Mouse (Mus musculus) lung, embryonic 15.5 days (tissue): ENCODE measurements at regions not wholly inside any gene's neighbourhood (a gene's known extent, or its start where the extent isn't known, plus 50 kb on each side); places are given as distances from the start of the nearest gene placed in this dataset.
"Not testable (repeated sequence)": the region's sequence is repeated elsewhere in the genome, so short reads cannot be mapped to it uniquely, and the experiment has no call there.

ENCODE experiments used
- ATAC-seq: fragments of 200-750 bp; cut with Nextera tagmentation; 2 replicates; pipeline ENCODE4 v1.8.0; 2017; ENCODE audit warnings: moderate number of reproducible peaks, borderline replicate concordance; ENCODE audit not compliant: low FRiP score, low TSS enrichment; ENCODE audit errors: extremely low read depth
- H3K27ac ChIP-seq: fragments of 300-500 bp; sonication (generic); 2 replicates; pipeline ENCODE4 v1.5.1; 2015; ENCODE audit warnings: moderate library complexity, mild to moderate bottlenecking, inconsistent platforms
- H3K27me3 ChIP-seq: fragments of 300-500 bp; sonication (generic); 2 replicates; pipeline ENCODE4 v1.6.1; 2015; ENCODE audit warnings: inconsistent platforms
- H3K36me3 ChIP-seq: fragments of 300-500 bp; sonication (generic); 2 replicates; pipeline ENCODE4 v1.6.1; 2015; ENCODE audit warnings: inconsistent platforms
- H3K4me1 ChIP-seq: fragments of 300-500 bp; sonication (generic); 2 replicates; pipeline ENCODE4 v1.6.1; 2015; ENCODE audit warnings: inconsistent platforms
- H3K4me2 ChIP-seq: fragments of 300-500 bp; sonication (generic); 2 replicates; pipeline ENCODE4 v1.6.1; 2015; ENCODE audit warnings: inconsistent platforms, mild to moderate bottlenecking, moderate library complexity
- H3K4me3 ChIP-seq: fragments of 300-500 bp; sonication (generic); 2 replicates; pipeline ENCODE4 v1.5.1; 2015; ENCODE audit warnings: mild to moderate bottlenecking, inconsistent platforms
- H3K9ac ChIP-seq: fragments of 300-500 bp; sonication (generic); 2 replicates; pipeline ENCODE4 v1.6.1; 2015; ENCODE audit warnings: inconsistent platforms
- H3K9me3 ChIP-seq: fragments of 300-500 bp; sonication (generic); 2 replicates; pipeline ENCODE4 v1.6.1; 2016; ENCODE audit warnings: inconsistent platforms
- WGBS: fragments of 180-500 bp; shearing (Covaris S2); methylation state at CpG from one replicate; pipeline ENCODE4 v1.1.7; 2015; 5-methylcytosine and 5-hydroxymethylcytosine counted together

GRCm38 (mm10) chr13:75399846-75400245, 306.7 kb upstream of the Ell2 start:
- H3K36me3 ChIP-seq, H3K4me1 ChIP-seq, H3K9ac ChIP-seq, H3K27ac ChIP-seq, H3K27me3 ChIP-seq, H3K9me3 ChIP-seq, H3K4me2 ChIP-seq, H3K4me3 ChIP-seq, ATAC-seq: not testable (repeated sequence)
- 86% methylated on average over 3 of the region's 3 CpGs for WGBS

- Histone ChIP-seq H3K4me1 (no peaks in the 10 kb centered on the region), H3K4me2 (no peak overlapping the region), H3K27me3 (no peaks in the 10 kb centered on the region), H3K36me3 (no peaks in the 10 kb centered on the region), H3K9ac (no peak overlapping the region), H3K4me3 (no peak overlapping the region), H3K27ac (no peak overlapping the region), H3K9me3 (no peaks in the 10 kb centered on the region)
- 70% methylated on average over 2 of the region's 2 CpGs for WGBS
- ATAC-seq, result no peak
Measured at GRCm38 (mm10) chr13:75420726-75421125, 285.8 kb upstream of the Ell2 start.

GRCm38 (mm10) chr13:75426971-75427370, 279.6 kb upstream of the Ell2 start:
- H3K4me1 ChIP-seq, result no peaks in the 10 kb centered on the region
- H3K9ac ChIP-seq, result no peak overlapping the region
- H3K27me3 ChIP-seq, result no peaks in the 10 kb centered on the region
- H3K9me3 ChIP-seq, result no peaks in the 10 kb centered on the region
- no peak overlapping the region for H3K27ac ChIP-seq
- no peak for ATAC-seq
- H3K36me3 ChIP-seq, result no peaks in the 10 kb centered on the region
- H3K4me2 ChIP-seq, result no peak overlapping the region
- WGBS, result 71% methylated on average over 3 of the region's 3 CpGs
- no peak overlapping the region for H3K4me3 ChIP-seq

DNA sequence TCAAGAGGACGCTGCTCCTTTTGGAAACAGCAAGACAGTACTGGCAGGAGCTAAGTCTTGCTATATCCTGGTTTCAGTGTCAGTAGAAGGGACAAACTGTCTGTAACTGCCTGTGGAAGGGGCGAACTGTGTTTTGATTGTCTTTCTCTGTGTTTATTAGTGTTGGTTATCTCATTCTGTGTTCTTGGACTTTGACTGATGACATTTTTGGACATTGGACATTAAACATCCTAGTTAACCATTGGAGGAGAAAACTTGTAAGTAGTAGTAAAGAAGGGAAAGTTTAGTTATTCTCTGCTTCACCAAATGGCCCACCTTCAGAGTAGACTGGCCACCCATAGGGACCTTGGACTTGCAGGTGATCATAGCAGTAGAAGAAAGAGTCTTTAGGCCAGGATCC, 267.4 kb upstream of the Ell2 start:
- Histone ChIP-seq H3K27ac (no peak overlapping the region), H3K4me3 (no peak overlapping the region), H3K9me3 (no peaks in the 10 kb centered on the region), H3K4me1 (no peaks in the 10 kb centered on the region), H3K36me3 (no peaks in the 10 kb centered on the region), H3K9ac (no peak overlapping the region), H3K4me2 (no peak overlapping the region), H3K27me3 (no peaks in the 10 kb centered on the region)
- 34% methylated on average over 2 of the region's 2 CpGs for WGBS
- ATAC-seq, result no peak

GRCm38 (mm10) chr13:75440051-75440450, 266.5 kb upstream of the Ell2 start:
- H3K4me1 ChIP-seq, result no peaks in the 10 kb centered on the region
- 94% methylated on average over 6 of the region's 6 CpGs for WGBS
- H3K4me2 ChIP-seq, result no peak overlapping the region
- H3K27me3 ChIP-seq, result no peaks in the 10 kb centered on the region
- ATAC-seq, result no peak
- no peak overlapping the region for H3K9ac ChIP-seq
- H3K36me3 ChIP-seq, result no peaks in the 10 kb centered on the region
- no peaks in the 10 kb centered on the region for H3K9me3 ChIP-seq
- no peak overlapping the region for H3K4me3 ChIP-seq
- H3K27ac ChIP-seq, result no peak overlapping the region

DNA sequence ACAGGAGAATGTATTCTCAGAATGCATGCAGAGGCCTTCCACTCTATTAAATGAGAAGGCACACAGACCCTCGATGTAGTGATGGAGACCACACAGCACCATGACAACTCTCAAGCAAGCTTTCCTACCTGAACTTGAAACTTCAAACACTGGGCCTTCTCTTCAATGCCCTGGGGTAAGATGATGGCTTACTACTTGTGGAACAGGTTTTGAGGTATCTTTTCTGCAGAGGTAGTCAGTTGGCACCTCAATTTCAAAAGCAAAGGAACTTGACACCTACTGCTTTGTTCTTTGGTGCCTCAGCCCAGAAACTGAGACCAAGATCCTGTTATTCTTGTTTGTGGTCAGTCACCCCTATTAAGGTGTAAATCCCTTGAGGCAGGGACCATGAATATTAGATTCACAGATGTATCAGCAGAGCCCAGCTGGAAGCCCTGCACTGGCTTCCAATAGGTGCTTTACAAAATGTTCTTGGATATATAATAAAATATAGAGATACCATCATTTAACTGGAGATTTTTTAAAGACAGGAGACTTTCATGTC, 246.2 kb upstream of the Ell2 start:
- ATAC-seq, result no peak
- Histone ChIP-seq H3K4me3 (no peak overlapping the region), H3K36me3 (no peaks in the 10 kb centered on the region), H3K27ac (no peak overlapping the region), H3K4me1 (no peaks in the 10 kb centered on the region), H3K4me2 (no peak overlapping the region), H3K9ac (no peak overlapping the region), H3K27me3 (no peaks in the 10 kb centered on the region), H3K9me3 (no peaks in the 10 kb centered on the region)
- WGBS, result 39% methylated on average over 1 of the region's 1 CpGs

GRCm38 (mm10) chr13:75461273-75461672, 245.3 kb upstream of the Ell2 start:
- no peak overlapping the region for H3K4me3 ChIP-seq
- no peak overlapping the region for H3K9ac ChIP-seq
- no peak overlapping the region for H3K4me2 ChIP-seq
- no peaks in the 10 kb centered on the region for H3K9me3 ChIP-seq
- no peaks in the 10 kb centered on the region for H3K36me3 ChIP-seq
- no peak for ATAC-seq
- no peaks in the 10 kb centered on the region for H3K4me1 ChIP-seq
- no peak overlapping the region for H3K27ac ChIP-seq
- no peaks in the 10 kb centered on the region for H3K27me3 ChIP-seq
- WGBS, result 57% methylated on average over 2 of the region's 2 CpGs

DNA sequence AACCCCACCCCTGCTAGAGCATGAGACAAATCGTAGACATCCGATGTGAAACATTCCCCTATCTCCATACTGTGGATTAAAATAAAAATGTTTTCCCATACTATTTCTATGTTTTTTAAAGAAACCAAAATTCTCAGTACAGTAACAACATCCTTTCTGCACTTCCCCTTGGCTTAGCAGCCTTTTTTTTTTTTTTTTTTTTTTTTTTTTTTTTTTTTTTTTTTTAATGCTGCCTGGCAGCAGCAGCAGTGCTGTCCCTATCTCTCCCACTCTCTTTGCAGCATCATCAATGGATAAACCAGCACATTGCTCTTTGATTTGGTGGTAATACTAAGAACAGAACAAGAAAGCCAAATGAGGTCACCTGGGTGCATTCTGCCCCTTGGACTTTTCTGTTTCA, 239.3 kb upstream of the Ell2 start:
- Histone ChIP-seq H3K4me3 (no peak overlapping the region), H3K9me3 (no peaks in the 10 kb centered on the region), H3K4me1 (no peaks in the 10 kb centered on the region), H3K27me3 (no peaks in the 10 kb centered on the region), H3K36me3 (no peaks in the 10 kb centered on the region), H3K27ac (no peak overlapping the region), H3K9ac (no peak overlapping the region), H3K4me2 (no peak overlapping the region)
- 96% methylated on average over 2 of the region's 2 CpGs for WGBS
- ATAC-seq, result no peak

- Histone ChIP-seq H3K4me2 (no peak overlapping the region), H3K4me1 (no peaks in the 10 kb centered on the region), H3K27me3 (no peaks in the 10 kb centered on the region), H3K27ac (no peak overlapping the region), H3K9ac (no peak overlapping the region), H3K4me3 (no peak overlapping the region), H3K36me3 (no peaks in the 10 kb centered on the region), H3K9me3 (no peaks in the 10 kb centered on the region)
- peak; percentile 82; the same call in 1 of the 2 replicates for ATAC-seq
- WGBS, result 47% methylated on average over 1 of the region's 1 CpGs
Measured at GRCm38 (mm10) chr13:75475828-75476597, 230.5 kb upstream of the Ell2 start.

DNA sequence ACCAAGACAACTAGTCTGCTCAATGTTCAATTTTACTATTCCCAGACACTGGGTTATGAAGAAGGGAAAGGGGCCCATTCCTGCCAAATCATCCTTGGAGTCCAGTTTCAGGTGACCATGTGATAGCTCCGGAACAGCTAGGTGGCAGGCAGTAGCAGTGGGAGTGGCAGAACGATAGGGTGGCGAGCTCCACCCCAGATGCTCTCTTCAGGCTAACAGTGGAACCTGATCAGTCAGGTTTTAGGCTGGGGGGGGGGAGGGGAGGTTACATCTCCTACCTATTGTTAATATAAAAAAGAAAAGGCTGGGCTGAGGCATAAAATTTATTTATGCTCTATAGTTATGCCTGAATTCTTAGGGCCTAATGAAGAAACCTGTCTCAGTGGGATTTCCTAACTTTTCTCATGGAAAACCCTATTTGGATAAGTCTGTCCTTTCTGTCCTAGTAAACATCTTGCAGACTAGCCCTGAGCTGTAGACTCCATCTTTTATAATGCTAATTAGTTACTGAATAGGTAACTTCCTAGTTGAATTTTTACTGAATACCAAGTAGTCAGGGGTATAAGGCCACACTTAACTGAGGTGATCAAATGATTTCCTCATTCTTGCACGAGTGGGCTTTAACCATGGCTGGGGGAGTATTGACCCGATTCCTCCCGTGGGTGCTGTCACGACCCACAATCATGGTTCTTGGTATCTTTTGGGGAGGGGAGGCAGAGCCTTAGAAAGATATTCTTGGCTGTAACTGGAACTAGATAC, 223.2 kb upstream of the Ell2 start:
- H3K36me3 ChIP-seq, H3K9me3 ChIP-seq, H3K4me2 ChIP-seq, H3K4me3 ChIP-seq, H3K9ac ChIP-seq, H3K27me3 ChIP-seq, H3K27ac ChIP-seq, H3K4me1 ChIP-seq, ATAC-seq: not testable (repeated sequence)
- WGBS, result 80% methylated on average over 7 of the region's 7 CpGs

- WGBS, result 95% methylated on average over 2 of the region's 2 CpGs
- ATAC-seq, H3K27me3 ChIP-seq, H3K36me3 ChIP-seq, H3K4me1 ChIP-seq, H3K4me2 ChIP-seq, H3K4me3 ChIP-seq, H3K27ac ChIP-seq, H3K9me3 ChIP-seq, H3K9ac ChIP-seq: not testable (repeated sequence)
Measured at GRCm38 (mm10) chr13:75484252-75484651, 222.3 kb upstream of the Ell2 start.

- Histone ChIP-seq H3K9ac (no peak overlapping the region), H3K9me3 (no peaks in the 10 kb centered on the region), H3K4me1 (no peaks in the 10 kb centered on the region), H3K27me3 (no peaks in the 10 kb centered on the region), H3K4me2 (no peak overlapping the region), H3K36me3 (no peaks in the 10 kb centered on the region), H3K4me3 (no peak overlapping the region), H3K27ac (no peak overlapping the region)
- ATAC-seq, result no peak
- WGBS, result 69% methylated on average over 3 of the region's 3 CpGs
Measured at GRCm38 (mm10) chr13:75501530-75501929, 205.0 kb upstream of the Ell2 start.
